Mouse (Mus musculus): ENCODE data around the gene Sgca. TPM values are rescaled to one million over a fixed set of nuclear protein-coding genes. Genes with fewer than 3 reads are reported as not detected.

Gene Sgca
- polyA plus RNA-seq (2014; fragmentation: Illumina TruSeq; extraction: RNeasy Lipid Tissue Mini Kit (QIAGEN cat#74804); ENCODE audit: low read depth, low replicate concordance) = 0.14 TPM

GRCm38 (mm10) chr11:94976199-94976598, at the start of gene Sgca:
Sgca (minus strand) TSS chr11:94976327.

DNA sequence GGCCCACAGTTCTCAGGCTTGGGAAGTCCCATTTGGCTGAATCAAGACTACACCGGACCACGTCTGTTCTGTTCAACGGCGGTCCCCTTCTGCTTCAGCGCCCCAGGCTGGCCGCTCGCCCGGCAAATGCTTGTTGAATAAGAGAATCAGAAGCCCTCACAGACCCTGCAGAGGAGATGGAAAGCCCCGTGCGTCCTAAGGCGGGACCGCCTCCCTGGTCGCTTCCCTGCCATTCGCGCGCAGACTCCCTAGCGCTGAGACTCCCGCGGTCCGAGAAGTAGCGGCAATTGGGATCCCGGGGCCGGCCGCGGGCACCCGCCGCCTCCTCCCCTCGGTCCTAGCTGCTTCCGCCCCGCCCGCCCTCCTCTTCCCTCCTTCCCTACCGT, 33.5 kb upstream of the Sgca start, which contains the start of gene Samd14:
Samd14 (plus strand) TSS at position 251 of the 386 bp plus-strand sequence.

DNA sequence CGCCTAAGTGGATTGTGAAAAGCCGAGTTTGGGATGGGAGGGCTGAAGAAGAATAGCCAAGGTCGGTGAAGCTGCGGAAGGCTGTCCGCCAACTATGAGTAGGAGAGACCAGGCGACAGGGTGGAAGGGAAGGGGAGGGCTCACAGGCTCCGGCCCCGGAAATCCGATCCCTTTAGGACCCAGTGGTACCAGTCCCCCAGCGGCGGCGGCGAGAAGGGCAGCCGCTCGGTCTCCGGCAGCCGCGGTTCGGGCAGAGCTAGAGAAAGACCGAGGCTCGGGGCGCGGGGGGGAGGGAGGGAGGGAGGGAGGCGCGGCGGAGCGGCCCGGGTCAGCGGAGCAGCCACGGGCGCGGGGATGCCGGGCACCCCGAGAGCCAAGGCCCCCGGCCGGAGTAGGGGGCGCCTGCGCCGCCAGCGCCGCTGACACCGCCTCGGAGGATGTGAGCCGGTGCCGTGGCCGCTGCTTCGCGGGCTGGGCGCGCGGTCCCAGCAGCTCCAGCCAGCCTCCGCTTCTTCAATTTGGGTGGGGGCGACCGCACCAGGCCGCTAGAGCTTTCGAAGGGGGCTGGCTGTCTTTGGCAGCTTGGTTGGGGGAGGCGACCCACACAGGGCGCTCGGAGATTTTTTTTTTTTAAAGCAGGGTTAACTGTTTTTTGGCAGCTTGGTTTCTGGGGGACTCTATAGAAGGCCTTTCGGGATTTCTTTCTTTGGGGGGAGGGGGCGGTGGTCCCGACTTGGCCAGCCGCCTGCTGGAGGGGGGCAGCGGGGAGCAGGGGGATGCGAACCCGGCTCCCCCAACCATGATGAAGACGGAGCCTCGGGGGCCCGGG, 14.8 kb upstream of the Sgca start, which contains the start of gene Ppp1r9b:
Ppp1r9b (plus strand) TSS at position 287 of the 829 bp plus-strand sequence.

GRCm38 (mm10) chr11:94967419-94967818, 8.7 kb downstream of the Sgca start, which contains the start of gene Hils1:
Hils1 (plus strand) TSS chr11:94967593.

GRCm38 (mm10) chr11:94936045-94936444, 40.1 kb downstream of the Sgca start, which contains the start of gene Col1a1:
Col1a1 (plus strand) TSS chr11:94936224.

Other genes with a start within 250 kb of the Sgca start
- not detected for gene Cdc34b, start 234.5 kb downstream of the Sgca start, polyA plus RNA-seq (2014; fragmentation: Illumina TruSeq; extraction: RNeasy Lipid Tissue Mini Kit (QIAGEN cat#74804); ENCODE audit: low read depth, low replicate concordance)
- gene Tmem92, start 193.6 kb downstream of the Sgca start, polyA plus RNA-seq (2014; fragmentation: Illumina TruSeq; extraction: RNeasy Lipid Tissue Mini Kit (QIAGEN cat#74804); ENCODE audit: low read depth, low replicate concordance) = not detected
- gene Col1a1, start 40.1 kb downstream of the Sgca start, polyA plus RNA-seq (2014; fragmentation: Illumina TruSeq; extraction: RNeasy Lipid Tissue Mini Kit (QIAGEN cat#74804); ENCODE audit: low read depth, low replicate concordance) = 1.8 TPM
- 95.6 TPM for gene Hils1, start 8.7 kb downstream of the Sgca start, polyA plus RNA-seq (2014; fragmentation: Illumina TruSeq; extraction: RNeasy Lipid Tissue Mini Kit (QIAGEN cat#74804); ENCODE audit: low read depth, low replicate concordance)
- gene Ppp1r9b, start 14.7 kb upstream of the Sgca start, polyA plus RNA-seq (2014; fragmentation: Illumina TruSeq; extraction: RNeasy Lipid Tissue Mini Kit (QIAGEN cat#74804); ENCODE audit: low read depth, low replicate concordance) = 5.4 TPM
- not detected for gene Samd14, start 33.6 kb upstream of the Sgca start, polyA plus RNA-seq (2014; fragmentation: Illumina TruSeq; extraction: RNeasy Lipid Tissue Mini Kit (QIAGEN cat#74804); ENCODE audit: low read depth, low replicate concordance)
- 11.8 TPM for gene Pdk2, start 65.0 kb upstream of the Sgca start, polyA plus RNA-seq (2014; fragmentation: Illumina TruSeq; extraction: RNeasy Lipid Tissue Mini Kit (QIAGEN cat#74804); ENCODE audit: low read depth, low replicate concordance)
- 0.07 TPM for gene Itga3, start 100.5 kb upstream of the Sgca start, polyA plus RNA-seq (2014; fragmentation: Illumina TruSeq; extraction: RNeasy Lipid Tissue Mini Kit (QIAGEN cat#74804); ENCODE audit: low read depth, low replicate concordance)
- not detected for gene Dlx3, start 143.8 kb upstream of the Sgca start, polyA plus RNA-seq (2014; fragmentation: Illumina TruSeq; extraction: RNeasy Lipid Tissue Mini Kit (QIAGEN cat#74804); ENCODE audit: low read depth, low replicate concordance)
- gene Dlx4, start 169.9 kb upstream of the Sgca start, polyA plus RNA-seq (2014; fragmentation: Illumina TruSeq; extraction: RNeasy Lipid Tissue Mini Kit (QIAGEN cat#74804); ENCODE audit: low read depth, low replicate concordance) = 1.1 TPM